Mouse (Mus musculus): ENCODE measurements at regions not wholly inside any gene's neighbourhood (a gene's known extent, or its start where the extent isn't known, plus 50 kb on each side); places are given as distances from the start of the nearest gene placed in this dataset.

GRCm38 (mm10) chr3:34773678-34774425, 123.6 kb downstream of the Sox2 start:
- ATAC-seq (ENCODE audit: insufficient read depth, low FRiP score) = peak; percentile 29; the same call in 1 of the 2 replicates

GRCm38 (mm10) chr3:34781770-34782169, 131.6 kb downstream of the Sox2 start:
- no peaks in the 10 kb centered on the region for H3K9me3 ChIP-seq (replicated peaks; ENCODE audit: control insufficient read depth, low read length)
- H3K9ac ChIP-seq (ENCODE audit: low read length) = no peak overlapping the region
- no peak overlapping the region for H3K4me2 ChIP-seq (ENCODE audit: low read depth, low read length)
- no peaks in the 10 kb centered on the region for H3K27me3 ChIP-seq (ENCODE audit: control insufficient read depth, insufficient read depth, low read length)
- H3K4me1 ChIP-seq (ENCODE audit: control insufficient read depth, insufficient read depth, low read length) = no peaks in the 10 kb centered on the region
- WGBS = 82% methylated on average over 6 of the region's 6 CpGs
- H3K27ac ChIP-seq (ENCODE audit: low read length) = no peak overlapping the region
- no peaks in the 10 kb centered on the region for H3K36me3 ChIP-seq (ENCODE audit: control insufficient read depth, insufficient read depth, low read length)
- no peak for ATAC-seq (ENCODE audit: insufficient read depth, low FRiP score)
- H3K4me3 ChIP-seq (replicated peaks; ENCODE audit: low read length) = no peak overlapping the region

More at GRCm38 (mm10) chr3:34773678-34774425, 123.6 kb downstream of the Sox2 start:
- H3K9ac ChIP-seq (ENCODE audit: low read length) = peak overlapping the region; percentile 24; the same call in 1 of the 2 replicates
- H3K4me2 ChIP-seq (ENCODE audit: low read depth, low read length) = peak overlapping the region; percentile 8
- H3K4me3 ChIP-seq (replicated peaks; ENCODE audit: low read length) = no peak overlapping the region
- no peaks in the 10 kb centered on the region for H3K4me1 ChIP-seq (ENCODE audit: control insufficient read depth, insufficient read depth, low read length)
- no peaks in the 10 kb centered on the region for H3K9me3 ChIP-seq (replicated peaks; ENCODE audit: control insufficient read depth, low read length)
- H3K27ac ChIP-seq (ENCODE audit: low read length) = peak overlapping the region; percentile 18; the same call in 1 of the 2 replicates
- H3K27me3 ChIP-seq (ENCODE audit: control insufficient read depth, insufficient read depth, low read length) = no peaks in the 10 kb centered on the region
- no peaks in the 10 kb centered on the region for H3K36me3 ChIP-seq (ENCODE audit: control insufficient read depth, insufficient read depth, low read length)
- 24% methylated on average over 23 of the region's 23 CpGs for WGBS

GRCm38 (mm10) chr3:34783398-34783797, 133.2 kb downstream of the Sox2 start:
- no peak overlapping the region for H3K4me2 ChIP-seq (ENCODE audit: low read depth, low read length)
- no peaks in the 10 kb centered on the region for H3K36me3 ChIP-seq (ENCODE audit: control insufficient read depth, insufficient read depth, low read length)
- no peak overlapping the region for H3K27ac ChIP-seq (ENCODE audit: low read length)
- no peak overlapping the region for H3K4me3 ChIP-seq (replicated peaks; ENCODE audit: low read length)
- H3K27me3 ChIP-seq (ENCODE audit: control insufficient read depth, insufficient read depth, low read length) = no peaks in the 10 kb centered on the region
- 83% methylated on average over 1 of the region's 1 CpGs for WGBS
- H3K4me1 ChIP-seq (ENCODE audit: control insufficient read depth, insufficient read depth, low read length) = no peaks in the 10 kb centered on the region
- no peaks in the 10 kb centered on the region for H3K9me3 ChIP-seq (replicated peaks; ENCODE audit: control insufficient read depth, low read length)
- H3K9ac ChIP-seq (ENCODE audit: low read length) = no peak overlapping the region
- no peak for ATAC-seq (ENCODE audit: insufficient read depth, low FRiP score)

- Histone ChIP-seq H3K4me2 (ENCODE audit: low read depth, low read length) (no peak overlapping the region), H3K27me3 (ENCODE audit: control insufficient read depth, insufficient read depth, low read length) (no peaks in the 10 kb centered on the region), H3K27ac (ENCODE audit: low read length) (no peak overlapping the region), H3K4me1 (ENCODE audit: control insufficient read depth, insufficient read depth, low read length) (no peaks in the 10 kb centered on the region), H3K9me3 (replicated peaks; ENCODE audit: control insufficient read depth, low read length) (no peaks in the 10 kb centered on the region), H3K9ac (ENCODE audit: low read length) (no peak overlapping the region), H3K36me3 (ENCODE audit: control insufficient read depth, insufficient read depth, low read length) (no peaks in the 10 kb centered on the region), H3K4me3 (replicated peaks; ENCODE audit: low read length) (no peak overlapping the region)
- no peak for ATAC-seq (ENCODE audit: insufficient read depth, low FRiP score)
- WGBS = 88% methylated on average over 3 of the region's 3 CpGs
Observed at GRCm38 (mm10) chr3:34787211-34787610, 137.0 kb downstream of the Sox2 start.

GRCm38 (mm10) chr3:34795103-34795983, 145.1 kb downstream of the Sox2 start:
- H3K27ac ChIP-seq (ENCODE audit: low read length) = 0 out of 2 replicates have a peak overlapping the region, but pooled peaks have one; percentile 5
- peak; percentile 90 for ATAC-seq (ENCODE audit: insufficient read depth, low FRiP score)

GRCm38 (mm10) chr3:34795984-34796266, 145.7 kb downstream of the Sox2 start:
- H3K4me1 ChIP-seq (ENCODE audit: control insufficient read depth, insufficient read depth, low read length) = peaks cover 6% of the 10 kb centered on the region; the same call in 1 of the 2 replicates
- peak overlapping the region; percentile 62 for H3K4me2 ChIP-seq (ENCODE audit: low read depth, low read length)
- H3K27ac ChIP-seq (ENCODE audit: low read length) = 0 out of 2 replicates have a peak overlapping the region, but pooled peaks have one; percentile 13
- peak overlapping the region; percentile 15 for H3K9ac ChIP-seq (ENCODE audit: low read length)
- H3K4me3 ChIP-seq (replicated peaks; ENCODE audit: low read length) = peak overlapping the region; percentile 44
- no peaks in the 10 kb centered on the region for H3K36me3 ChIP-seq (ENCODE audit: control insufficient read depth, insufficient read depth, low read length)
- ATAC-seq (ENCODE audit: insufficient read depth, low FRiP score) = no peak
- no peaks in the 10 kb centered on the region for H3K9me3 ChIP-seq (replicated peaks; ENCODE audit: control insufficient read depth, low read length)
- no peaks in the 10 kb centered on the region for H3K27me3 ChIP-seq (ENCODE audit: control insufficient read depth, insufficient read depth, low read length)
- 5% methylated on average over 5 of the region's 5 CpGs for WGBS

More at GRCm38 (mm10) chr3:34795103-34795983, 145.1 kb downstream of the Sox2 start:
- no peaks in the 10 kb centered on the region for H3K36me3 ChIP-seq (ENCODE audit: control insufficient read depth, insufficient read depth, low read length)
- no peaks in the 10 kb centered on the region for H3K27me3 ChIP-seq (ENCODE audit: control insufficient read depth, insufficient read depth, low read length)
- H3K4me2 ChIP-seq (ENCODE audit: low read depth, low read length) = peak overlapping the region; percentile 62
- 8% methylated on average over 23 of the region's 23 CpGs for WGBS
- peak overlapping the region; percentile 15 for H3K9ac ChIP-seq (ENCODE audit: low read length)
- peaks cover 6% of the 10 kb centered on the region; the same call in 1 of the 2 replicates for H3K4me1 ChIP-seq (ENCODE audit: control insufficient read depth, insufficient read depth, low read length)
- H3K9me3 ChIP-seq (replicated peaks; ENCODE audit: control insufficient read depth, low read length) = no peaks in the 10 kb centered on the region
- H3K4me3 ChIP-seq (replicated peaks; ENCODE audit: low read length) = peak overlapping the region; percentile 44

GRCm38 (mm10) chr3:34808833-34809232, 158.6 kb downstream of the Sox2 start:
- WGBS = 19% methylated on average over 6 of the region's 6 CpGs
- Histone ChIP-seq H3K9me3 (replicated peaks; ENCODE audit: control insufficient read depth, low read length) (no peaks in the 10 kb centered on the region), H3K36me3 (ENCODE audit: control insufficient read depth, insufficient read depth, low read length) (no peaks in the 10 kb centered on the region), H3K9ac (ENCODE audit: low read length) (no peak overlapping the region), H3K27ac (ENCODE audit: low read length) (no peak overlapping the region), H3K4me3 (replicated peaks; ENCODE audit: low read length) (no peak overlapping the region), H3K4me2 (ENCODE audit: low read depth, low read length) (no peak overlapping the region), H3K27me3 (ENCODE audit: control insufficient read depth, insufficient read depth, low read length) (0 out of 2 replicates have a peak, but pooled peaks cover 5% of the 10 kb centered on the region), H3K4me1 (ENCODE audit: control insufficient read depth, insufficient read depth, low read length) (no peaks in the 10 kb centered on the region)
- ATAC-seq (ENCODE audit: insufficient read depth, low FRiP score) = peak; percentile 44; the same call in 1 of the 2 replicates

GRCm38 (mm10) chr3:34811753-34812152, 161.5 kb downstream of the Sox2 start:
- H3K9ac ChIP-seq (ENCODE audit: low read length) = no peak overlapping the region
- no peak overlapping the region for H3K27ac ChIP-seq (ENCODE audit: low read length)
- 0 out of 2 replicates have a peak, but pooled peaks cover 5% of the 10 kb centered on the region for H3K27me3 ChIP-seq (ENCODE audit: control insufficient read depth, insufficient read depth, low read length)
- H3K9me3 ChIP-seq (replicated peaks; ENCODE audit: control insufficient read depth, low read length) = no peaks in the 10 kb centered on the region
- H3K4me2 ChIP-seq (ENCODE audit: low read depth, low read length) = no peak overlapping the region
- H3K4me1 ChIP-seq (ENCODE audit: control insufficient read depth, insufficient read depth, low read length) = no peaks in the 10 kb centered on the region
- 63% methylated on average over 4 of the region's 4 CpGs for WGBS
- H3K4me3 ChIP-seq (replicated peaks; ENCODE audit: low read length) = no peak overlapping the region
- no peaks in the 10 kb centered on the region for H3K36me3 ChIP-seq (ENCODE audit: control insufficient read depth, insufficient read depth, low read length)
- no peak for ATAC-seq (ENCODE audit: insufficient read depth, low FRiP score)
